Mouse (Mus musculus) lung, postnatal 4 days (tissue): ENCODE measurements around the gene Olfr131.
"Not testable (repeated sequence)": the region's sequence is repeated elsewhere in the genome, so short reads cannot be mapped to it uniquely, and the experiment has no call there.

Experiments used
- DNase-seq, 2 experiments: peaks; one replicate each; pipeline ENCODE4 v3.0.0; 2021

The Olfr131 gene

DNA sequence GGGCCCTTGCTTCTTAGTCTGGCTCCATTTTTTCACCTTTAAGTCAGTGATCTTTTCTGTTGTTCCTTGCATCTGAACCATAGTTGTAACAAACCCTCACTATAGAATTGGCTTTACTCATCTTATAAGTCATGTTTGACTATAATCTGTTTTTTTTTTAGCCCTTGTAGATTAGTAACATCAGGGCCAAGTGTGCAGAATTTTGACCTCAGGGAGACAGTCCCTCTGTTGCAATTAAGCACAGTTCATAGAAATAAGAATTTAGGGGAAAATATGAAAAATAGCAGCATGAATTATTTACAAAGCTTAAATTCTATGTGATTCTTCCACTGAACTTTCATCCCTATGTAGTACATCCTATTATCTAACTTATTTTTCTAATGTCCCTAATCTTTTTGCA is at the start of gene Olfr131:
TSS of gene Olfr131 (minus strand) at position 101 of the 400 bp plus-strand sequence.
- DNase-seq = no peak

GRCm38 (mm10) chr17:38134426-38134825 is 45.9 kb upstream of the Olfr131 start, which contains the start of gene Olfr132:
Gene Olfr132 (minus strand): TSS chr17:38134526.
- no peak for DNase-seq

DNA sequence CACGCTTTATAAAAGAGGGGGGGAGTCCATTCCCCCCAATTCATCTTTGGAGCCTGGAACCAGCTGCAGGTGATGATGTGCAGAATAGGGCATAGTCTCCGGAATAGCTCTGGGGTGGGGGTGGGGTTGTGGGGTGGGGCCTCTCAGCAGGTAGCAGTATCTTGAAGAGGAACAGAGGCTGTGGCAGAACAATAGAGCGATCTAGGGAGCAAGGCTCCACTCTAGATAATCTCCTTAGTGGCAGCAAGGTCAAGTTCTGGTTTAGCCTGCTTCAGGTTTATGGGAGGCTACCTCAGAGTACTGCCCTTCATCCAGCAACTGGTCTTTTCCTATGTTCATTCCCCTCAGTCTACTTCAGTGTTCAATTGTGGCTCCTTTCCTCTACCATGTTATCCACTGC is 36.9 kb upstream of the Olfr131 start:
- DNase-seq = not testable (repeated sequence)

- not testable (repeated sequence) for DNase-seq
These were observed 35.7 kb upstream of the Olfr131 start for GRCm38 (mm10) chr17:38124199-38124598.

DNA sequence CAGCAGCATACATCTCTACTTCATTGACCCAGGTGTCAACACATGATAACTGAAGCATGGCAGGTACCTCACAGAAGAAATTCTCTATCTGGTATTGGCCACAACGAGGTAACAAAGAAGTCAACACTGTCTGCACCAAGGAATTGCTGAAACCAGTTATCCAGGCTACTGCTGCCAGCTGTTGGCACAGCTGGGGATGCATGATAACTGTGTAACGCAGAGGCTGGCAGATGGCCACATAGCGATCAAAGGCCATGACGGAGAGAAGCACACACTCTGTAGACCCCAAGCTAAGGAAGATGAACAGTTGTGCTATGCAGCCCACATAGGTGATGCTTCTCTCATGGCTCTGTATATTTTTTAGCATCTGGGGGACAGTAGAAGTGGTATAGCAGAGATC is 6.1 kb downstream of the Olfr131 start:
- no peak for DNase-seq

GRCm38 (mm10) chr17:38063621-38064020 is 24.9 kb downstream of the Olfr131 start, which contains the start of gene Olfr130:
Gene Olfr130 (plus strand): TSS chr17:38063921.
- DNase-seq = no peak

DNA sequence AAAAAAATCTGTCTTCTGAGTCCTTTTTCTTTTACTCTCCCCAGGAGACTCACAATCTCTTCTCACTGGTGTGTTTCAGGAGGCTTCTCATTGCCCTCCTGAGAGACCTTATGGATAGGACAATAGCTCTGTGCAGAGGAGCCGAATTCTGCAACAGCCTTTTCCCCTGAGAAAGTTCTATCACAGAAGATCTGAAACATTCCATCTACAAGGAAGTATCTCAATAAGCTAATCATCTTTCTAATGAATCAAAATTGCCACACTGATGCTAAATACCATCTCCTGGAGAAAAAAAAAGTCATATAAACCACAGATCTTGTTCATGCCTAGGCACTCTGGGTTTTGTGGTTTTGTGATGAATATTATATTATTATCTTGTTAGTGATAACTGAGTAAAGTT is 28.5 kb downstream of the Olfr131 start, which contains the start of gene Olfr129:
TSS of gene Olfr129 (minus strand) at position 101 of the 400 bp plus-strand sequence.
- DNase-seq = no peak
